Mouse (Mus musculus): ENCODE results near the gene Htatip2. TPM values are rescaled to one million over a fixed set of nuclear protein-coding genes. Genes with fewer than 3 reads are reported as not detected.

Gene Htatip2
- polyA plus RNA-seq, 1 experiment from 2014 or later = 11.3 TPM

- Histone ChIP-seq H3K27ac (ENCODE audit: low read length) (no peak overlapping the region), H3K4me3 (ENCODE audit: low read depth, low read length) (no peak overlapping the region), H3K4me1 (ENCODE audit: control insufficient read depth, insufficient read depth, low read length) (no peaks in the 10 kb centered on the region), H3K27me3 (ENCODE audit: control insufficient read depth, insufficient read depth, low read length) (no peaks in the 10 kb centered on the region), H3K36me3 (ENCODE audit: control insufficient read depth, insufficient read depth, low read length) (peaks cover 5% of the 10 kb centered on the region), H3K9ac (replicated peaks; ENCODE audit: low read depth, low read length) (no peak overlapping the region), H3K4me2 (replicated peaks; ENCODE audit: low read depth, low read length) (no peak overlapping the region), H3K9me3 (ENCODE audit: control insufficient read depth, low read depth, low read length) (no peaks in the 10 kb centered on the region)
- WGBS = 67% methylated on average over 4 of the region's 4 CpGs
- no peak for ATAC-seq (ENCODE audit: insufficient number of reproducible peaks, insufficient read depth, low FRiP score, low read depth)
Observed at GRCm38 (mm10) chr7:49819393-49819792, 60.5 kb downstream of the Htatip2 start.

- H3K27me3 ChIP-seq (ENCODE audit: control insufficient read depth, insufficient read depth, low read length) = no peaks in the 10 kb centered on the region
- no peak overlapping the region for H3K9ac ChIP-seq (replicated peaks; ENCODE audit: low read depth, low read length)
- H3K9me3 ChIP-seq (ENCODE audit: control insufficient read depth, low read depth, low read length) = no peaks in the 10 kb centered on the region
- H3K36me3 ChIP-seq (ENCODE audit: control insufficient read depth, insufficient read depth, low read length) = peaks cover 6% of the 10 kb centered on the region
- no peak overlapping the region for H3K4me3 ChIP-seq (ENCODE audit: low read depth, low read length)
- no peak overlapping the region for H3K4me2 ChIP-seq (replicated peaks; ENCODE audit: low read depth, low read length)
- 70% methylated on average over 1 of the region's 1 CpGs for WGBS
- H3K4me1 ChIP-seq (ENCODE audit: control insufficient read depth, insufficient read depth, low read length) = no peaks in the 10 kb centered on the region
- no peak overlapping the region for H3K27ac ChIP-seq (ENCODE audit: low read length)
- ATAC-seq (ENCODE audit: insufficient number of reproducible peaks, insufficient read depth, low FRiP score, low read depth) = no peak
Observed at GRCm38 (mm10) chr7:49821370-49821769, 62.5 kb downstream of the Htatip2 start.

- H3K4me3 ChIP-seq (ENCODE audit: low read depth, low read length) = no peak overlapping the region
- no peak overlapping the region for H3K27ac ChIP-seq (ENCODE audit: low read length)
- peaks cover 13% of the 10 kb centered on the region for H3K36me3 ChIP-seq (ENCODE audit: control insufficient read depth, insufficient read depth, low read length)
- H3K9me3 ChIP-seq (ENCODE audit: control insufficient read depth, low read depth, low read length) = no peaks in the 10 kb centered on the region
- H3K4me2 ChIP-seq (replicated peaks; ENCODE audit: low read depth, low read length) = no peak overlapping the region
- 77% methylated on average over 2 of the region's 2 CpGs for WGBS
- no peak for ATAC-seq (ENCODE audit: insufficient number of reproducible peaks, insufficient read depth, low FRiP score, low read depth)
- no peaks in the 10 kb centered on the region for H3K4me1 ChIP-seq (ENCODE audit: control insufficient read depth, insufficient read depth, low read length)
- H3K27me3 ChIP-seq (ENCODE audit: control insufficient read depth, insufficient read depth, low read length) = no peaks in the 10 kb centered on the region
- no peak overlapping the region for H3K9ac ChIP-seq (replicated peaks; ENCODE audit: low read depth, low read length)
Observed at GRCm38 (mm10) chr7:49822028-49822427, 63.1 kb downstream of the Htatip2 start.

Other genes with a start within 250 kb of the Htatip2 start
- not detected in 2 replicates for gene Dbx1, start 122.3 kb upstream of the Htatip2 start, polyA plus RNA-seq (2014; fragmentation: Nextera tagmentation; extraction: Ambion mirVana)
- gene Prmt3, start 19.2 kb downstream of the Htatip2 start, polyA plus RNA-seq (2014; fragmentation: Nextera tagmentation; extraction: Ambion mirVana) = 51.5 and 59.1 TPM in 2 replicates
- 0.03 TPM in 1 of 2 replicates, not detected in the other for gene Slc6a5, start 151.0 kb downstream of the Htatip2 start, polyA plus RNA-seq (2014; fragmentation: Nextera tagmentation; extraction: Ambion mirVana)
- gene Nell1, start 215.7 kb downstream of the Htatip2 start, polyA plus RNA-seq (2014; fragmentation: Nextera tagmentation; extraction: Ambion mirVana) = 7.1 and 7.3 TPM in 2 replicates

Measured in stomach, embryonic 14.5 days (tissue).